Comparison of ENCODE assay signal across 25 mouse cellular contexts in the genomic region with DNA sequence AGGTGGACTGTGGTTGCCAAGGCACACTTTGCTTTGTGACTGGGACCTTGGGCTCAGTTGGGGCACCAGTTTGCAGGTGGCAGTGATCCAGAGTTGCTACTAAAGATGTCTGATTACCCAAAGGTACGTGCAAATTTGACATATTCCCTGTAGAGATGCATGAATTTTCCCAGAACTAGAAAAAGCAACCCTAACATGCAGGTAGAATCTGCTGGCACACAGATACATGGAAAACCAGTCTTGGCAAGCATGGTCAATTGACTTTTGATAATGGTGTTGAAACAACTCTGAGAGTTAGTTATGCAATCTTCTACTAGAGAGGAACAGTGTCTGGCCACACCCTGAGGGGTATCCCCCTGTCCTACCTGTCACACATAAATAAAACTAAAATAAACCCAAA. TPM values are rescaled to one million over a fixed set of nuclear protein-coding genes. Genes with fewer than 3 reads are reported as not detected.
DNase-seq lines count a peak whose midpoint lies in the region; ATAC-seq and TF ChIP-seq lines count a peak whose summit lies in the region.
"Had no signal": no experiment of that assay in that cellular context is flagged by ENCODE, and none has a peak within 500 bp of the region (broad histone marks: within the 10 kb centered on the region; RNA-seq: fewer than 3 reads in every experiment).

No protein-coding gene starts in this region.

- H3K9me3 ChIP-seq in lung, postnatal 0 days (ENCODE audit: low read length), result no peaks in the 10 kb centered on the region
- H3K9me3 ChIP-seq: embryonic facial prominence, embryonic 12.5 days; forebrain, embryonic 13.5 days; heart, embryonic 12.5 days; hindbrain, embryonic 15.5 days had no signal

- ATAC-seq in lung, postnatal 0 days, result no peak
- 0 out of 2 replicates have a peak, but pooled peaks have one; percentile 39 for ATAC-seq in megakaryocyte, adult 5-6 weeks (ENCODE audit: poor library complexity, severe bottlenecking)
- ATAC-seq: forebrain, embryonic 13.5 days; forebrain, postnatal 0 days had no signal

- TF ChIP-seq CTCF in gastrocnemius, adult 2 months (IDR thresholded peaks at IDR 0.05), result no peak
- TF ChIP-seq CTCF in lung, postnatal 0 days (IDR thresholded peaks at IDR 0.05), result no peak
- no peak for TF ChIP-seq CTCF in lung, adult 2 months (IDR thresholded peaks at IDR 0.05; ENCODE audit: insufficient read depth, low read length)

- no peak for TF ChIP-seq EP300 in lung, postnatal 0 days (IDR thresholded peaks at IDR 0.05)

- H3K27me3 ChIP-seq in lung, postnatal 0 days (replicated peaks; ENCODE audit: insufficient read depth, low read length), result no peaks in the 10 kb centered on the region; the same call in 1 of the 2 replicates

- H3K9ac ChIP-seq in lung, postnatal 0 days (replicated peaks; ENCODE audit: low read depth), result no peak overlapping the region
- H3K9ac ChIP-seq: embryonic facial prominence, embryonic 12.5 days; forebrain, embryonic 13.5 days; forebrain, postnatal 0 days; heart, embryonic 12.5 days; hindbrain, embryonic 15.5 days had no signal

- no peak overlapping the region for H3K4me2 ChIP-seq in lung, postnatal 0 days (replicated peaks; ENCODE audit: low read depth, low read length)
- H3K4me2 ChIP-seq: embryonic facial prominence, embryonic 12.5 days; forebrain, embryonic 13.5 days; heart, embryonic 12.5 days; hindbrain, embryonic 15.5 days had no signal

- no peak overlapping the region for H3K27ac ChIP-seq in gastrocnemius, adult 2 months
- no peak overlapping the region for H3K27ac ChIP-seq in lung, postnatal 0 days (ENCODE audit: low read length)
- H3K27ac ChIP-seq: embryonic facial prominence, embryonic 12.5 days; forebrain, embryonic 13.5 days; hindbrain, embryonic 15.5 days had no signal

- TF ChIP-seq POLR2A in lung, adult 2 months (IDR thresholded peaks at IDR 0.05; ENCODE audit: borderline replicate concordance, extremely low read depth, low read depth, low read length), result no peak

- H3K4me1 ChIP-seq in lung, postnatal 0 days (ENCODE audit: insufficient read depth, low read depth, low read length), result peaks cover 3% of the 10 kb centered on the region; the same call in 1 of the 2 replicates
- no peaks in the 10 kb centered on the region; the same call in 1 of the 2 replicates for H3K4me1 ChIP-seq in lung, adult 2 months (ENCODE audit: control insufficient read depth, insufficient read depth, low read length)

- WGBS in lung, postnatal 0 days, result 70% methylated on average over 1 of the region's 1 CpGs
- 61% methylated on average over 1 of the region's 1 CpGs for WGBS in lung, adult 2 months

- H3K36me3 ChIP-seq in lung, postnatal 0 days (ENCODE audit: insufficient read depth, low read length), result no peaks in the 10 kb centered on the region
- H3K36me3 ChIP-seq: embryonic facial prominence, embryonic 12.5 days; heart, embryonic 12.5 days; hindbrain, embryonic 15.5 days had no signal

- intact Hi-C loops in gastrocnemius, adult 2 months (cut with DNase I), result no loop called here
- intact Hi-C loops in gastrocnemius, postnatal 36 days (cut with DNase I), result no loop called here

- no peak overlapping the region for H3K4me3 ChIP-seq in gastrocnemius, adult 2 months
- no peak overlapping the region for H3K4me3 ChIP-seq in lung, postnatal 0 days (ENCODE audit: low read depth, low read length)
- no peak overlapping the region for H3K4me3 ChIP-seq in lung, adult 2 months (replicated peaks; ENCODE audit: extremely low read depth, low read depth, low read length)
- H3K4me3 ChIP-seq: embryonic facial prominence, embryonic 12.5 days; forebrain, embryonic 13.5 days; heart, embryonic 12.5 days; hindbrain, embryonic 15.5 days had no signal

- DNase-seq in gastrocnemius, adult 2 months, result peak; percentile 6
- DNase-seq in gastrocnemius, postnatal 36 days, result no peak
- DNase-seq in lung, postnatal 0 days (ENCODE audit: low spot score), result peak; percentile 39
- DNase-seq in lung, adult 2 months, result no peak
- DNase-seq in fat pad, adult 2 months (ENCODE audit: extremely low read depth, low read depth, low spot score), result peak; percentile 50
- no peak for DNase-seq in ovary, postnatal 14 days (ENCODE audit: low spot score)
- DNase-seq: cerebellum, adult 11 months; cerebellum, adult 8-10 months; cerebellum, postnatal 14 days; embryo, embryonic 11 days; forebrain, postnatal 0 days; gastrocnemius, postnatal 25 days; heart, postnatal 36 days had no signal

RNA-seq across cellular contexts. Expression of a gene that starts 5.4 kb away (rescaled TPM):
- 10 to 100 TPM; 12.7 to 18.4 TPM for total RNA-seq in gastrocnemius, adult 2 months (2021)
- 10 to 100 TPM; 14.6 to 15.2 TPM for total RNA-seq in gastrocnemius, postnatal 36 days (2021)
- polyA plus RNA-seq in lung, postnatal 0 days (2015; fragmentation: Nextera tagmentation; extraction: Ambion mirVana), result 47.6 and 56.8 TPM in 2 replicates
- 103 and 125 TPM in 2 replicates for polyA plus RNA-seq in lung, adult 2 months (2012; rRNA removed)
- total RNA-seq in megakaryocyte, adult 5-6 weeks (2015), result 1.5 and 3.5 TPM in 2 replicates
- 1.5 and 8.3 TPM in 2 replicates for total RNA-seq in megakaryocyte, adult 5-6 weeks (2017)

RNA-seq across cellular contexts. Expression of a gene that starts 15.4 kb away (rescaled TPM):
- total RNA-seq in gastrocnemius, adult 2 months (2021), result 1 to 10 TPM in 1 of 2 experiments, under 1 TPM in 1; 0.26 to 1.3 TPM
- not detected for total RNA-seq in gastrocnemius, postnatal 36 days (2021)
- polyA plus RNA-seq in lung, postnatal 0 days (2015; fragmentation: Nextera tagmentation; extraction: Ambion mirVana), result not detected in 2 replicates
- polyA plus RNA-seq in lung, adult 2 months (2012; rRNA removed), result not detected in 2 replicates
- not detected in 2 replicates for total RNA-seq in megakaryocyte, adult 5-6 weeks (2015)
- not detected in 2 replicates for total RNA-seq in megakaryocyte, adult 5-6 weeks (2017)
- total RNA-seq: adrenal gland, postnatal 4 days; common myeloid progenitor, adult 5-6 weeks; ES-E14; forebrain, postnatal 0 days; heart, adult 8-10 months; heart, postnatal 36 days had no signal
- polyA plus RNA-seq: brain, embryonic 14.5 days; embryonic facial prominence, embryonic 12.5 days; forebrain, embryonic 13.5 days; forebrain, postnatal 0 days; heart, embryonic 12.5 days; heart, embryonic 16.5 days; hindbrain, embryonic 11.5 days; hindbrain, embryonic 15.5 days had no signal

RNA-seq across cellular contexts. Expression of a gene that starts 32.9 kb away (rescaled TPM):
- total RNA-seq in gastrocnemius, adult 2 months (2021), result under 1 TPM; 0.43 to 0.84 TPM
- under 1 TPM; 0.43 to 0.54 TPM for total RNA-seq in gastrocnemius, postnatal 36 days (2021)
- polyA plus RNA-seq in lung, postnatal 0 days (2015; fragmentation: Nextera tagmentation; extraction: Ambion mirVana), result 0.67 and 0.72 TPM in 2 replicates
- 2.2 and 3.2 TPM in 2 replicates for polyA plus RNA-seq in lung, adult 2 months (2012; rRNA removed)
- total RNA-seq in megakaryocyte, adult 5-6 weeks (2015), result 0.05 TPM in 1 of 2 replicates, not detected in the other
- total RNA-seq in megakaryocyte, adult 5-6 weeks (2017), result not detected in 2 replicates

Comparison
In these comparisons a context has a peak if more than half of its experiments do, and no peak if none do; other contexts are left out.
1. DNase-seq: peak in gastrocnemius, adult 2 months (single experiment), lung, postnatal 0 days (single experiment) and fat pad, adult 2 months (single experiment); none in gastrocnemius, postnatal 36 days (0 of 2), lung, adult 2 months (single experiment) and ovary, postnatal 14 days (single experiment).